Mouse (Mus musculus) heart, embryonic 10.5 days (tissue): ENCODE measurements around the gene Tbc1d2b. TPM values are rescaled to one million over a fixed set of nuclear protein-coding genes. Genes with fewer than 3 reads are reported as not detected.

ENCODE experiments used
- DNase-seq: peaks from one replicate; pipeline ENCODE4 v3.0.0-alpha.2; 2017; ENCODE audit warnings: low spot score
- H3K27ac ChIP-seq: fragments of 300-500 bp; sonication (generic); 2 replicates; pipeline ENCODE4 v1.5.1; 2016; ENCODE audit warnings: mild to moderate bottlenecking
- H3K27me3 ChIP-seq: fragments of 300-500 bp; sonication (generic); 2 replicates; pipeline ENCODE4 v1.6.1; 2016; ENCODE audit warnings: mild to moderate bottlenecking; ENCODE audit not compliant: poor library complexity, insufficient read depth, severe bottlenecking
- H3K36me3 ChIP-seq: fragments of 300-500 bp; sonication (generic); 2 replicates; pipeline ENCODE4 v1.6.1; 2016; ENCODE audit warnings: mild to moderate bottlenecking, moderate library complexity
- H3K4me1 ChIP-seq: fragments of 300-500 bp; sonication (generic); 2 replicates; pipeline ENCODE4 v1.6.1; 2016; ENCODE audit warnings: mild to moderate bottlenecking
- H3K4me3 ChIP-seq: fragments of 300-500 bp; sonication (generic); 2 replicates; pipeline ENCODE4 v1.5.1; 2016; ENCODE audit warnings: mild to moderate bottlenecking, moderate library complexity
- H3K9me3 ChIP-seq: fragments of 300-500 bp; sonication (generic); 2 replicates; pipeline ENCODE4 v1.6.1; 2016; ENCODE audit warnings: mild to moderate bottlenecking, moderate library complexity
- WGBS: fragments of 180-500 bp; shearing (Covaris S2); methylation state at CpG from one replicate; pipeline ENCODE4 v1.1.7; 2016; 5-methylcytosine and 5-hydroxymethylcytosine counted together
- polyA plus RNA-seq: library from polyadenylated mRNA; unstranded; fragments of >200 nt; fragmentation: Nextera tagmentation; extraction: Ambion mirVana; gene quantifications from 2 replicates; pipeline ENCODE4 v1.2.1, GENCODE M21; 2016

The Tbc1d2b gene
- polyA plus RNA-seq, 1 experiment from 2014 or later, result 7.2 TPM

GRCm38 (mm10) chr9:90233906-90234419 lies 36.6 kb downstream of the Tbc1d2b start:
- Histone ChIP-seq H3K4me1 (peaks cover 35% of the 10 kb centered on the region), H3K27ac (no peak overlapping the region), H3K4me3 (no peak overlapping the region), H3K9me3 (no peaks in the 10 kb centered on the region), H3K36me3 (peaks cover 6% of the 10 kb centered on the region; the same call in 1 of the 2 replicates), H3K27me3 (no peaks in the 10 kb centered on the region)
- DNase-seq, result no peak
- 90% methylated on average over 5 of the region's 5 CpGs for WGBS

- no peak overlapping the region for H3K4me3 ChIP-seq
- WGBS, result 89% methylated on average over 8 of the region's 8 CpGs
Observed at GRCm38 (mm10) chr9:90232781-90233690, 37.6 kb downstream of the Tbc1d2b start.

GRCm38 (mm10) chr9:90227171-90227570 lies 43.4 kb downstream of the Tbc1d2b start:
- Histone ChIP-seq H3K4me1 (peaks cover 6% of the 10 kb centered on the region; the same call in 1 of the 2 replicates), H3K4me3 (no peak overlapping the region), H3K27me3 (no peaks in the 10 kb centered on the region), H3K36me3 (peaks cover 21% of the 10 kb centered on the region), H3K9me3 (no peaks in the 10 kb centered on the region), H3K27ac (no peak overlapping the region)
- no peak for DNase-seq
- WGBS, result 82% methylated on average over 12 of the region's 12 CpGs

More at GRCm38 (mm10) chr9:90232781-90233690, 37.6 kb downstream of the Tbc1d2b start:
- peaks cover 34% of the 10 kb centered on the region for H3K4me1 ChIP-seq
- no peaks in the 10 kb centered on the region for H3K27me3 ChIP-seq
- no peak for DNase-seq
- H3K27ac ChIP-seq, result no peak overlapping the region
- peaks cover 7% of the 10 kb centered on the region; the same call in 1 of the 2 replicates for H3K36me3 ChIP-seq
- no peaks in the 10 kb centered on the region for H3K9me3 ChIP-seq

- DNase-seq, result no peak
- WGBS, result 75% methylated on average over 2 of the region's 2 CpGs
- Histone ChIP-seq H3K36me3 (peaks cover 25% of the 10 kb centered on the region), H3K27ac (no peak overlapping the region), H3K4me3 (no peak overlapping the region), H3K9me3 (no peaks in the 10 kb centered on the region), H3K27me3 (no peaks in the 10 kb centered on the region), H3K4me1 (peaks cover 6% of the 10 kb centered on the region; the same call in 1 of the 2 replicates)
Observed at GRCm38 (mm10) chr9:90226742-90227096, 43.9 kb downstream of the Tbc1d2b start.

GRCm38 (mm10) chr9:90226081-90226741 lies 44.4 kb downstream of the Tbc1d2b start:
- DNase-seq, result no peak
- WGBS, result 79% methylated on average over 21 of the region's 21 CpGs
- peak overlapping the region; percentile 12; the same call in 1 of the 2 replicates for H3K27ac ChIP-seq
- H3K4me3 ChIP-seq, result no peak overlapping the region
- peaks cover 6% of the 10 kb centered on the region; the same call in 1 of the 2 replicates for H3K4me1 ChIP-seq
- H3K9me3 ChIP-seq, result no peaks in the 10 kb centered on the region
- H3K36me3 ChIP-seq, result peaks cover 26% of the 10 kb centered on the region
- H3K27me3 ChIP-seq, result no peaks in the 10 kb centered on the region

GRCm38 (mm10) chr9:90222275-90222674 lies 48.3 kb downstream of the Tbc1d2b start:
- WGBS, result 91% methylated on average over 3 of the region's 3 CpGs
- Histone ChIP-seq H3K27ac (no peak overlapping the region), H3K36me3 (peaks cover 36% of the 10 kb centered on the region)

GRCm38 (mm10) chr9:90217501-90217900 lies 53.1 kb downstream of the Tbc1d2b start:
- peaks cover 39% of the 10 kb centered on the region for H3K4me1 ChIP-seq
- WGBS, result 17% methylated on average over 4 of the region's 4 CpGs
- DNase-seq, result no peak
- no peak overlapping the region for H3K4me3 ChIP-seq
- H3K9me3 ChIP-seq, result no peaks in the 10 kb centered on the region
- H3K27me3 ChIP-seq, result no peaks in the 10 kb centered on the region
- peaks cover 35% of the 10 kb centered on the region for H3K36me3 ChIP-seq
- 0 out of 2 replicates have a peak overlapping the region, but pooled peaks have one; percentile 29 for H3K27ac ChIP-seq

More at GRCm38 (mm10) chr9:90222275-90222674, 48.3 kb downstream of the Tbc1d2b start:
- Histone ChIP-seq H3K4me3 (no peak overlapping the region), H3K27me3 (no peaks in the 10 kb centered on the region), H3K9me3 (no peaks in the 10 kb centered on the region), H3K4me1 (peaks cover 11% of the 10 kb centered on the region; the same call in 1 of the 2 replicates)
- no peak for DNase-seq

- Histone ChIP-seq H3K4me1 (peaks cover 39% of the 10 kb centered on the region), H3K27ac (no peak overlapping the region), H3K9me3 (no peaks in the 10 kb centered on the region), H3K4me3 (no peak overlapping the region), H3K27me3 (no peaks in the 10 kb centered on the region), H3K36me3 (peaks cover 32% of the 10 kb centered on the region)
- no peak for DNase-seq
- WGBS, result 60% methylated on average over 11 of the region's 11 CpGs
Observed at GRCm38 (mm10) chr9:90216259-90217001, 54.2 kb downstream of the Tbc1d2b start.

- H3K36me3 ChIP-seq, result peaks cover 30% of the 10 kb centered on the region
- WGBS, result 54% methylated on average over 3 of the region's 3 CpGs
- no peak overlapping the region for H3K4me3 ChIP-seq
- no peaks in the 10 kb centered on the region for H3K27me3 ChIP-seq
- H3K4me1 ChIP-seq, result peaks cover 39% of the 10 kb centered on the region
- H3K9me3 ChIP-seq, result no peaks in the 10 kb centered on the region
- H3K27ac ChIP-seq, result no peak overlapping the region
- no peak for DNase-seq
Observed at GRCm38 (mm10) chr9:90213127-90213526, 57.5 kb downstream of the Tbc1d2b start.

GRCm38 (mm10) chr9:90208655-90209054 lies 61.9 kb downstream of the Tbc1d2b start:
- Histone ChIP-seq H3K4me1 (peaks cover 10% of the 10 kb centered on the region; the same call in 1 of the 2 replicates), H3K27ac (no peak overlapping the region), H3K27me3 (no peaks in the 10 kb centered on the region), H3K4me3 (no peak overlapping the region), H3K36me3 (peaks cover 38% of the 10 kb centered on the region), H3K9me3 (no peaks in the 10 kb centered on the region)
- 87% methylated on average over 6 of the region's 6 CpGs for WGBS
- DNase-seq, result no peak

GRCm38 (mm10) chr9:90207808-90208207 lies 62.8 kb downstream of the Tbc1d2b start:
- Histone ChIP-seq H3K9me3 (no peaks in the 10 kb centered on the region), H3K4me3 (no peak overlapping the region), H3K36me3 (peaks cover 39% of the 10 kb centered on the region), H3K4me1 (peaks cover 3% of the 10 kb centered on the region; the same call in 1 of the 2 replicates), H3K27me3 (no peaks in the 10 kb centered on the region), H3K27ac (no peak overlapping the region)
- 86% methylated on average over 8 of the region's 8 CpGs for WGBS
- DNase-seq, result no peak

GRCm38 (mm10) chr9:90206500-90206899 lies 64.1 kb downstream of the Tbc1d2b start:
- H3K9me3 ChIP-seq, result no peaks in the 10 kb centered on the region
- no peak overlapping the region for H3K4me3 ChIP-seq
- H3K27ac ChIP-seq, result no peak overlapping the region
- H3K27me3 ChIP-seq, result no peaks in the 10 kb centered on the region
- 49% methylated on average over 2 of the region's 2 CpGs for WGBS
- 0 out of 2 replicates have a peak, but pooled peaks cover 3% of the 10 kb centered on the region for H3K4me1 ChIP-seq
- H3K36me3 ChIP-seq, result peaks cover 35% of the 10 kb centered on the region
- DNase-seq, result no peak
